9 mouse cellular contexts compared by ENCODE assay signal in the genomic region with DNA sequence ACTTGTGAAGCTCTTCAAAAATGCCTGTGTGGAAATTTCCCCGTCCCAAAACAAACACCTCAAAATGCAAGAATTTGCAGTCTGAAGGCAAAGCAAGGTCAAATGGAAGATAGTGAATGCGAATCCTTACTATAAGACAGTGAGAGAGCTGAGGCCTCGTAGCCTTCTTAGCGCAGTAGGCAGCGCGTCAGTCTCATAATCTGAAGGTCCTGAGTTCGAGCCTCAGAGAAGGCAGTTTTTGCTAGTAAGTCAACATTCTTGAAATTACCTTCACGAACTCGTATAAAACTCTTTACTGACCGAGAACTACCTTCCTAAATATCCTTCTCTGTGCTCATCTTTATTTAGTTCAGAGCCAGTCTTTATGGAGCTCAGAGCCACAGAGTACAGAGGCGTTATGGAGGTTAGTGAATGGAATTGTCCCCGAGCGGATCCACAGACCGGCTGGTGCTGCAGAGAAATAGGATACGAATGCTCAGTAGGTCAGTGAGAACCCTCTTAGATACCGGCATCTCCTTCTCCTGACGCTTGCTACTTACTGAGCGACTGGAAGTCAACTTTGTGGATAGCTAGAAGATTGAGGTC. TPM values are rescaled to one million over a fixed set of nuclear protein-coding genes. Genes with fewer than 3 reads are reported as not detected.
DNase-seq lines count a peak whose midpoint lies in the region; ATAC-seq and TF ChIP-seq lines count a peak whose summit lies in the region.
"Had no signal": no experiment of that assay in that cellular context is flagged by ENCODE, and none has a peak within 500 bp of the region (broad histone marks: within the 10 kb centered on the region; RNA-seq: fewer than 3 reads in every experiment).

No protein-coding gene starts in this region.

- no peak for ATAC-seq in erythroblast, adult 5-6 weeks (replicated peaks; ENCODE audit: low FRiP score, poor library complexity, severe bottlenecking)
- no peak for ATAC-seq in midbrain, embryonic 14.5 days (ENCODE audit: low FRiP score, low TSS enrichment)
- ATAC-seq in midbrain, postnatal 0 days (ENCODE audit: low FRiP score), result no peak
- ATAC-seq in neural tube, embryonic 11.5 days (ENCODE audit: insufficient read depth, low FRiP score, low TSS enrichment), result no peak

- no peak for TF ChIP-seq CTCF in midbrain, postnatal 0 days (IDR thresholded peaks at IDR 0.05)
- TF ChIP-seq CTCF in embryonic fibroblast, embryonic 13.5 days (IDR thresholded peaks at IDR 0.05; ENCODE audit: borderline replicate concordance, insufficient read depth, low read length), result no peak
- TF ChIP-seq CTCF in gastrocnemius, adult 2 months (IDR thresholded peaks at IDR 0.05), result no peak

- TF ChIP-seq POLR2A in embryonic fibroblast, embryonic 13.5 days (IDR thresholded peaks at IDR 0.05; ENCODE audit: low read depth, low read length), result no peak

- H3K36me3 ChIP-seq in erythroblast, embryonic 14.5 days (ENCODE audit: control insufficient read depth), result no peaks in the 10 kb centered on the region
- no peaks in the 10 kb centered on the region for H3K36me3 ChIP-seq in midbrain, embryonic 14.5 days (ENCODE audit: control insufficient read depth, insufficient read depth, low read length)
- no peaks in the 10 kb centered on the region for H3K36me3 ChIP-seq in midbrain, postnatal 0 days (ENCODE audit: insufficient read depth, low read length)
- no peaks in the 10 kb centered on the region for H3K36me3 ChIP-seq in neural tube, embryonic 11.5 days (ENCODE audit: control insufficient read depth, insufficient read depth, low read length)

- peaks cover 14% of the 10 kb centered on the region for H3K4me1 ChIP-seq in erythroblast, embryonic 14.5 days (ENCODE audit: control insufficient read depth)
- 0 out of 2 replicates have a peak, but pooled peaks cover 9% of the 10 kb centered on the region for H3K4me1 ChIP-seq in midbrain, embryonic 14.5 days (ENCODE audit: control insufficient read depth, insufficient read depth, low read length)
- peaks cover 5% of the 10 kb centered on the region; the same call in 1 of the 2 replicates for H3K4me1 ChIP-seq in midbrain, postnatal 0 days (ENCODE audit: insufficient read depth, low read length)
- H3K4me1 ChIP-seq in embryonic fibroblast, embryonic 13.5 days (ENCODE audit: control insufficient read depth, insufficient read depth, low read length), result 0 out of 2 replicates have a peak, but pooled peaks cover 2% of the 10 kb centered on the region
- no peaks in the 10 kb centered on the region for H3K4me1 ChIP-seq in neural tube, embryonic 11.5 days (ENCODE audit: control insufficient read depth, insufficient read depth, low read length)

- H3K9ac ChIP-seq in midbrain, embryonic 14.5 days (replicated peaks; ENCODE audit: low read length), result no peak overlapping the region
- H3K9ac ChIP-seq in midbrain, postnatal 0 days (replicated peaks; ENCODE audit: low read length, poor library complexity, severe bottlenecking), result no peak overlapping the region
- no peak overlapping the region for H3K9ac ChIP-seq in neural tube, embryonic 11.5 days (ENCODE audit: low read length)

- peak; percentile 23 for DNase-seq in midbrain, embryonic 14.5 days
- DNase-seq in midbrain, postnatal 0 days (ENCODE audit: low spot score), result no peak
- peak; percentile 18 for DNase-seq in neural tube, embryonic 11.5 days (ENCODE audit: low spot score)
- DNase-seq in cerebellum, adult 9-10 months, result no peak
- no peak for DNase-seq in gastrocnemius, adult 2 months
- DNase-seq: adrenal gland, postnatal 36 days had no signal

- H3K4me3 ChIP-seq in erythroblast, embryonic 14.5 days (replicated peaks), result peak overlapping the region; percentile 37
- H3K4me3 ChIP-seq in midbrain, embryonic 14.5 days (replicated peaks; ENCODE audit: low read depth, low read length), result no peak overlapping the region
- H3K4me3 ChIP-seq in midbrain, postnatal 0 days (ENCODE audit: low read depth, low read length), result no peak overlapping the region
- H3K4me3 ChIP-seq in embryonic fibroblast, embryonic 13.5 days (ENCODE audit: insufficient read depth, low read length), result peak overlapping the region; percentile 27
- H3K4me3 ChIP-seq in neural tube, embryonic 11.5 days (ENCODE audit: low read depth, low read length), result no peak overlapping the region
- H3K4me3 ChIP-seq in gastrocnemius, adult 2 months, result no peak overlapping the region

- no peak overlapping the region for H3K27ac ChIP-seq in midbrain, embryonic 14.5 days (replicated peaks; ENCODE audit: low read depth, low read length)
- no peak overlapping the region for H3K27ac ChIP-seq in midbrain, postnatal 0 days (ENCODE audit: low read depth, low read length)
- no peak overlapping the region for H3K27ac ChIP-seq in embryonic fibroblast, embryonic 13.5 days (ENCODE audit: insufficient read depth, low read length)
- no peak overlapping the region for H3K27ac ChIP-seq in neural tube, embryonic 11.5 days (ENCODE audit: low read depth, low read length)
- H3K27ac ChIP-seq in gastrocnemius, adult 2 months, result no peak overlapping the region

- intact Hi-C loops in gastrocnemius, adult 2 months (cut with DNase I), result no loop called here

- 6% methylated on average over 18 of the region's 18 CpGs for WGBS in midbrain, embryonic 14.5 days
- 11% methylated on average over 18 of the region's 18 CpGs for WGBS in midbrain, postnatal 0 days
- WGBS in neural tube, embryonic 11.5 days, result 5% methylated on average over 18 of the region's 18 CpGs

- peaks cover 44% of the 10 kb centered on the region for H3K27me3 ChIP-seq in erythroblast, embryonic 14.5 days (ENCODE audit: control insufficient read depth)
- H3K27me3 ChIP-seq in midbrain, embryonic 14.5 days (ENCODE audit: control insufficient read depth, insufficient read depth, low read length), result peaks cover 34% of the 10 kb centered on the region
- peaks cover 22% of the 10 kb centered on the region for H3K27me3 ChIP-seq in midbrain, postnatal 0 days (ENCODE audit: insufficient read depth, low read length)
- peaks cover 13% of the 10 kb centered on the region for H3K27me3 ChIP-seq in neural tube, embryonic 11.5 days (ENCODE audit: control insufficient read depth, insufficient read depth, low read length)

- peaks cover 6% of the 10 kb centered on the region; the same call in 1 of the 2 replicates for H3K9me3 ChIP-seq in erythroblast, embryonic 14.5 days (ENCODE audit: control insufficient read depth, low read length)
- H3K9me3 ChIP-seq in midbrain, embryonic 14.5 days (ENCODE audit: control insufficient read depth, low read length), result no peaks in the 10 kb centered on the region
- no peaks in the 10 kb centered on the region for H3K9me3 ChIP-seq in midbrain, postnatal 0 days (ENCODE audit: low read length)
- H3K9me3 ChIP-seq in neural tube, embryonic 11.5 days (ENCODE audit: control insufficient read depth, low read length), result no peaks in the 10 kb centered on the region

- no peak overlapping the region for H3K4me2 ChIP-seq in midbrain, embryonic 14.5 days (ENCODE audit: low read length)
- H3K4me2 ChIP-seq in midbrain, postnatal 0 days (ENCODE audit: low read depth, low read length, poor library complexity, severe bottlenecking), result no peak overlapping the region
- H3K4me2 ChIP-seq in neural tube, embryonic 11.5 days (ENCODE audit: low read depth), result peak overlapping the region; percentile 22; the same call in 1 of the 2 replicates

RNA-seq across cellular contexts. Expression of a gene that starts 51.6 kb away (rescaled TPM):
- polyA plus RNA-seq in erythroblast, embryonic 14.5 days (2012), result 0.01 TPM in 2 replicates
- total RNA-seq in erythroblast, adult 5-6 weeks (2015; ENCODE audit: low replicate concordance), result 10.4 and 10.8 TPM in 2 replicates
- 10.9 and 11.2 TPM in 2 replicates for total RNA-seq in erythroblast, adult 5-6 weeks (2017; ENCODE audit: low replicate concordance)
- 41.2 and 64.4 TPM in 2 replicates for polyA plus RNA-seq in midbrain, embryonic 14.5 days (2014; fragmentation: Nextera tagmentation; extraction: Ambion mirVana)
- 19.7 and 32.5 TPM in 2 replicates for total RNA-seq in midbrain, postnatal 0 days (2014; rRNA removed)
- 31.1 and 31.5 TPM in 2 replicates for polyA plus RNA-seq in midbrain, postnatal 0 days (2015; fragmentation: Nextera tagmentation; extraction: Ambion mirVana)
- polyA plus RNA-seq in embryonic fibroblast, embryonic 13.5 days (2011; ENCODE audit: insufficient read length, low read depth, missing spikeins), result 24.1 and 25.7 TPM in 2 replicates
- 62.0 and 62.7 TPM in 2 replicates for polyA plus RNA-seq in neural tube, embryonic 11.5 days (2014; fragmentation: Nextera tagmentation; extraction: Ambion mirVana)
- 10 to 100 TPM in 1 of 2 experiments, 1 to 10 TPM in 1; 8.9 to 12.7 TPM for total RNA-seq in gastrocnemius, adult 2 months (2021)

Comparison
In these comparisons a context has a peak if more than half of its experiments do, and no peak if none do; other contexts are left out.
1. DNase-seq: peak in midbrain, embryonic 14.5 days (single experiment) and neural tube, embryonic 11.5 days (single experiment); none in midbrain, postnatal 0 days (single experiment), cerebellum, adult 9-10 months (single experiment) and gastrocnemius, adult 2 months (single experiment).
2. H3K4me3 ChIP-seq: peak in erythroblast, embryonic 14.5 days (single experiment) and embryonic fibroblast, embryonic 13.5 days (single experiment); none in midbrain, embryonic 14.5 days (single experiment), midbrain, postnatal 0 days (single experiment), neural tube, embryonic 11.5 days (single experiment) and gastrocnemius, adult 2 months (single experiment).
3. RNA of a gene that starts 51.6 kb away (polyA plus RNA-seq): 41.2 to 64.4 TPM in midbrain, embryonic 14.5 days, 62.0 to 62.7 TPM in neural tube, embryonic 11.5 days, 31.1 to 31.5 TPM in midbrain, postnatal 0 days and 24.1 to 25.7 TPM in embryonic fibroblast, embryonic 13.5 days; 0.01 TPM in erythroblast, embryonic 14.5 days; every median in the first group is over 10 times any median in the second.